Mouse (Mus musculus) CH12.LX (cell line): ENCODE measurements at regions not wholly inside any gene's neighbourhood (a gene's known extent, or its start where the extent isn't known, plus 50 kb on each side); places are given as distances from the start of the nearest gene placed in this dataset.

Source experiments
- DNase-seq: peaks from one replicate; pipeline ENCODE4 v3.0.0-alpha.2; 2013; ENCODE audit errors: extremely low read depth
- H3K27ac ChIP-seq: 2 replicates; pipeline ENCODE4 v1.5.1; 2012; ENCODE audit warnings: low read depth, mild to moderate bottlenecking, control low read depth, moderate library complexity; ENCODE audit not compliant: insufficient read depth
- H3K27me3 ChIP-seq: replicated peaks from 2 replicates; pipeline ENCODE3; 2012; ENCODE audit warnings: inconsistent platforms
- H3K36me3 ChIP-seq, 2 experiments: replicated peaks in 1 of 2; 2 replicates each; pipeline versions ENCODE3 to v1.6.1; 2012; ENCODE audit warnings: inconsistent platforms in 1 of 2, low read length in 1 of 2, mild to moderate bottlenecking in 1 of 2, mixed read lengths in 1 of 2, moderate library complexity in 1 of 2; ENCODE audit not compliant: control insufficient read depth in 1 of 2, insufficient read depth in 1 of 2
- H3K4me1 ChIP-seq, 2 experiments: 2 replicates each; pipeline ENCODE4 v1.6.1; 2012; ENCODE audit warnings: inconsistent platforms in 1 of 2, moderate library complexity in 1 of 2; ENCODE audit not compliant: insufficient read depth in 2 of 2, control insufficient read depth in 1 of 2
- H3K4me2 ChIP-seq: 2 replicates; pipeline ENCODE4 v1.6.1; 2012; ENCODE audit warnings: low read depth, mild to moderate bottlenecking, control low read depth; ENCODE audit not compliant: poor library complexity, insufficient read depth, severe bottlenecking
- H3K4me3 ChIP-seq, 3 experiments: fragments of 150-350 bp in 1 of 3; sonication (generic) in 1 of 3; replicated peaks in 1 of 3; 2 replicates each; pipeline versions ENCODE3 to v1.5.1; 2011 to 2012; ENCODE audit warnings: low read depth in 2 of 3, low read length in 2 of 3, mild to moderate bottlenecking in 2 of 3, moderate library complexity in 2 of 3, control low read depth in 1 of 3, improper control_type of control experiment in 1 of 3, inconsistent platforms in 1 of 3, mixed read lengths in 1 of 3; ENCODE audit not compliant: poor library complexity in 1 of 3
- H3K79me2 ChIP-seq: replicated peaks from 2 replicates; pipeline ENCODE4 v1.6.1; 2012; ENCODE audit warnings: mild to moderate bottlenecking, moderate library complexity; ENCODE audit not compliant: control insufficient read depth, poor library complexity, insufficient read depth, severe bottlenecking; ENCODE audit errors: extremely low read depth
- H3K9ac ChIP-seq: 2 replicates; pipeline ENCODE4 v1.6.1; 2012; ENCODE audit warnings: low read depth, mild to moderate bottlenecking, control low read depth, moderate library complexity; ENCODE audit not compliant: insufficient read depth
- H3K9me3 ChIP-seq: replicated peaks from 2 replicates; pipeline ENCODE3; 2012; ENCODE audit warnings: low read length, inconsistent platforms, mixed read lengths
- BHLHE40 ChIP-seq: IDR thresholded peaks from 2 replicates; pipeline ENCODE4 v1.6.1; 2011; ENCODE audit warnings: mild to moderate bottlenecking, low read depth, low read length, improper control_type of control experiment
- CHD2 ChIP-seq: IDR thresholded peaks from 2 replicates; pipeline ENCODE4 v1.6.1; 2011; ENCODE audit warnings: low read length, improper control_type of control experiment
- CTCF ChIP-seq, 2 experiments: IDR thresholded peaks in 1 of 2; conservative IDR thresholded peaks in 1 of 2; 2 replicates each; pipeline ENCODE4 v1.5.1; 2011 to 2012; ENCODE audit warnings: low read depth in 2 of 2, low read length in 2 of 2, improper control_type of control experiment in 1 of 2, inconsistent platforms in 1 of 2, mild to moderate bottlenecking in 1 of 2, moderate library complexity in 1 of 2
- EP300 ChIP-seq: IDR thresholded peaks from 2 replicates; pipeline ENCODE4 v1.6.1; 2011; ENCODE audit warnings: low read length, improper control_type of control experiment
- ETS1 ChIP-seq: conservative IDR thresholded peaks from 2 replicates; pipeline ENCODE4 v1.6.1; 2012; ENCODE audit warnings: low read depth, mild to moderate bottlenecking, inconsistent platforms, low read length, improper control_type of control experiment, moderate library complexity
- GABPA ChIP-seq: IDR thresholded peaks from 2 replicates; pipeline ENCODE4 v1.6.1; 2012; ENCODE audit warnings: low read depth, low read length, improper control_type of control experiment, inconsistent platforms; ENCODE audit not compliant: insufficient replicate concordance
- HCFC1 ChIP-seq: IDR thresholded peaks from 2 replicates; pipeline ENCODE4 v1.6.1; 2012; ENCODE audit warnings: low read depth, mild to moderate bottlenecking, inconsistent platforms, low read length, improper control_type of control experiment
- IRF4 ChIP-seq: IDR thresholded peaks from 2 replicates; pipeline ENCODE4 v1.6.1; 2014; ENCODE audit warnings: low read depth, mild to moderate bottlenecking, inconsistent platforms, low read length, improper control_type of control experiment
- MAZ ChIP-seq: IDR thresholded peaks from 2 replicates; pipeline ENCODE4 v1.6.1; 2012; ENCODE audit warnings: low read depth, mild to moderate bottlenecking, inconsistent platforms, low read length, improper control_type of control experiment, moderate library complexity
- MEF2A ChIP-seq: IDR thresholded peaks from 2 replicates; pipeline ENCODE4 v1.6.1; 2014; ENCODE audit warnings: low read depth, mild to moderate bottlenecking, inconsistent platforms, low read length, improper control_type of control experiment, borderline replicate concordance
- MXI1 ChIP-seq: IDR thresholded peaks from 2 replicates; pipeline ENCODE4 v1.6.1; 2011; ENCODE audit warnings: mild to moderate bottlenecking, low read depth, low read length, improper control_type of control experiment
- MYC ChIP-seq: IDR thresholded peaks from 2 replicates; pipeline ENCODE4 v1.6.1; 2011; ENCODE audit warnings: low read depth, mild to moderate bottlenecking, improper control_type of control experiment, low read length
- PAX5 ChIP-seq: IDR thresholded peaks from 2 replicates; pipeline ENCODE4 v1.6.1; 2012; ENCODE audit warnings: low read length, inconsistent platforms, mixed read lengths
- POLR2AphosphoS2 ChIP-seq: IDR thresholded peaks from 2 replicates; pipeline ENCODE4 v1.6.1; 2011; ENCODE audit warnings: low read depth, low read length, improper control_type of control experiment
- RCOR1 ChIP-seq: conservative IDR thresholded peaks from 2 replicates; pipeline ENCODE4 v1.6.1; 2012; ENCODE audit warnings: low read depth, mild to moderate bottlenecking, inconsistent platforms, low read length, improper control_type of control experiment
- TBP ChIP-seq: conservative IDR thresholded peaks from 2 replicates; pipeline ENCODE4 v1.6.1; 2011; ENCODE audit warnings: low read depth, low read length, improper control_type of control experiment
- TCF12 ChIP-seq: IDR thresholded peaks from 2 replicates; pipeline ENCODE4 v1.6.1; 2014; ENCODE audit warnings: low read depth, mild to moderate bottlenecking, inconsistent platforms, low read length, improper control_type of control experiment
- UBTF ChIP-seq: IDR thresholded peaks from 2 replicates; pipeline ENCODE4 v1.6.1; 2012; ENCODE audit warnings: low read depth, mild to moderate bottlenecking, inconsistent platforms, low read length, improper control_type of control experiment, moderate library complexity
- USF1 ChIP-seq: IDR thresholded peaks from 2 replicates; pipeline ENCODE4 v1.6.1; 2014; ENCODE audit warnings: low read depth, mild to moderate bottlenecking, inconsistent platforms, low read length, improper control_type of control experiment
- USF2 ChIP-seq: conservative IDR thresholded peaks from 2 replicates; pipeline ENCODE4 v1.6.1; 2011; ENCODE audit warnings: low read depth, low read length, improper control_type of control experiment
- ZC3H11A ChIP-seq: IDR thresholded peaks from 2 replicates; pipeline ENCODE4 v1.6.1; 2012; ENCODE audit warnings: low read depth, mild to moderate bottlenecking, inconsistent platforms, low read length, improper control_type of control experiment
- ZKSCAN1 ChIP-seq: IDR thresholded peaks from 2 replicates; pipeline ENCODE4 v1.6.1; 2012; ENCODE audit warnings: low read depth, inconsistent platforms, low read length, improper control_type of control experiment, borderline replicate concordance
- ZNF384 ChIP-seq: IDR thresholded peaks from 2 replicates; pipeline ENCODE4 v1.6.1; 2012; ENCODE audit warnings: low read depth, low read length, improper control_type of control experiment, inconsistent platforms
- dilution Hi-C: fragments of 300-500 bp; cut with MboI; formaldehyde crosslinking; loops from 2 replicates; pipeline ENCODE4 v1.14.3; 2020; ENCODE audit warnings: low sequenced_read_pairs; ENCODE audit not compliant: extremely low pct_unique_long_range_greater_than_20kb, extremely low pct_ligation_motif_present
- in situ Hi-C: fragments of 300-500 bp; cut with MboI; formaldehyde crosslinking; loops from 3 replicates; pipeline ENCODE4 v1.14.3; 2019; ENCODE audit warnings: low sequenced_read_pairs, low pct_ligation_motif_present, low pct_unique_long_range_greater_than_20kb, mixed read lengths

- Histone ChIP-seq H3K27ac (no peak overlapping the region), H3K27me3 (peaks cover 89% of the 10 kb centered on the region), H3K4me1 (no peaks in the 10 kb centered on the region), H3K9ac (no peak overlapping the region), H3K9me3 (no peaks in the 10 kb centered on the region), H3K79me2 (no peaks in the 10 kb centered on the region), H3K4me3 (no peak overlapping the region), H3K4me2 (no peak overlapping the region), H3K36me3 (no peaks in the 10 kb centered on the region)
- in situ Hi-C loops (no loop called here), dilution Hi-C loops (no loop called here)
- TF ChIP-seq UBTF (no peak), RCOR1 (no peak), CTCF (conservative IDR thresholded peaks at IDR 0.05 in 1 of 2, IDR thresholded peaks at IDR 0.05 in 1 of 2; ENCODE audit: low read depth in 2 of 2, low read length in 2 of 2) (no peak), TBP (no peak), ZC3H11A (no peak), ZNF384 (no peak), PAX5 (no peak), GABPA (no peak), IRF4 (no peak), ZKSCAN1 (no peak), BHLHE40 (no peak), POLR2AphosphoS2 (no peak)
- no peak for DNase-seq
These were observed 383.0 kb upstream of the Mgmt start for GRCm38 (mm10) chr7:136511389-136511788.

GRCm38 (mm10) chr7:136515376-136515775 is 379.0 kb upstream of the Mgmt start:
- TF ChIP-seq ZNF384 (no peak), TBP (no peak), USF1 (no peak), RCOR1 (no peak), MEF2A (no peak), PAX5 (no peak), ETS1 (no peak), MXI1 (no peak), USF2 (no peak), CHD2 (no peak), POLR2AphosphoS2 (no peak), MYC (no peak), EP300 (no peak), ZC3H11A (no peak), HCFC1 (no peak), TCF12 (no peak), MAZ (no peak)
- Histone ChIP-seq H3K36me3 (no peaks in the 10 kb centered on the region), H3K79me2 (no peaks in the 10 kb centered on the region), H3K9me3 (no peaks in the 10 kb centered on the region), H3K27ac (no peak overlapping the region), H3K9ac (no peak overlapping the region), H3K4me1 (no peaks in the 10 kb centered on the region), H3K4me2 (no peak overlapping the region), H3K4me3 (no peak overlapping the region), H3K27me3 (peaks cover 86% of the 10 kb centered on the region)
- DNase-seq = no peak
- in situ Hi-C loops (no loop called here), dilution Hi-C loops (no loop called here)
